Comparison of ENCODE assay signal across 8 mouse cellular contexts in genomic region chr4:124708200-124708517, GRCm38 (mm10). TPM values are rescaled to one million over a fixed set of nuclear protein-coding genes. Genes with fewer than 3 reads are reported as not detected.
A peak's percentile ranks its signal among the peaks of the same experiment; 100 is the strongest.
DNase-seq lines count a peak whose midpoint lies in the region; ATAC-seq and TF ChIP-seq lines count a peak whose summit lies in the region.
"Not testable (repeated sequence)": the region's sequence is repeated elsewhere in the genome, so short reads cannot be mapped to it uniquely, and the experiment has no call there.

No protein-coding gene starts in this region.

- H3K36me3 ChIP-seq in E14TG2a.4 (ENCODE audit: insufficient read depth, low read length), result peaks cover 17% of the 10 kb centered on the region
- H3K36me3 ChIP-seq in embryonic facial prominence, embryonic 13.5 days, result peaks cover 24% of the 10 kb centered on the region
- H3K36me3 ChIP-seq in hindbrain, embryonic 12.5 days; kidney, embryonic 16.5 days (ENCODE audit: insufficient read depth, low read length); midbrain, embryonic 12.5 days; stomach, embryonic 14.5 days (ENCODE audit: control insufficient read depth, insufficient read depth, low read length): not testable (repeated sequence)
- H3K36me3 ChIP-seq in liver, embryonic 13.5 days, result peaks cover 14% of the 10 kb centered on the region

- H3K9ac ChIP-seq in embryonic facial prominence, embryonic 13.5 days; hindbrain, embryonic 12.5 days; midbrain, embryonic 12.5 days (replicated peaks); stomach, embryonic 14.5 days (replicated peaks; ENCODE audit: low read depth, low read length): not testable (repeated sequence)
- peak overlapping the region; percentile 63; the same call in 1 of the 2 replicates for H3K9ac ChIP-seq in kidney, embryonic 16.5 days (replicated peaks; ENCODE audit: low read length)
- peak overlapping the region; percentile 74 for H3K9ac ChIP-seq in liver, embryonic 13.5 days

- not testable (repeated sequence) for H3K27me3 ChIP-seq in E14TG2a.4 (ENCODE audit: insufficient read depth, low read length); embryonic facial prominence, embryonic 13.5 days; kidney, embryonic 16.5 days (ENCODE audit: insufficient read depth, low read length); liver, embryonic 13.5 days; stomach, embryonic 14.5 days (ENCODE audit: control insufficient read depth, insufficient read depth, low read length)
- peaks cover 34% of the 10 kb centered on the region for H3K27me3 ChIP-seq in hindbrain, embryonic 12.5 days
- H3K27me3 ChIP-seq in midbrain, embryonic 12.5 days, result peaks cover 34% of the 10 kb centered on the region

- intact Hi-C loops in gastrocnemius, adult 2 months (cut with DNase I), result not testable (repeated sequence)

- not testable (repeated sequence) for ATAC-seq in embryonic facial prominence, embryonic 13.5 days (ENCODE audit: insufficient number of reproducible peaks, insufficient read depth, low FRiP score, low TSS enrichment, low read depth); hindbrain, embryonic 12.5 days (ENCODE audit: low FRiP score); kidney, embryonic 16.5 days (ENCODE audit: low FRiP score, low TSS enrichment); liver, embryonic 13.5 days (ENCODE audit: low read depth); midbrain, embryonic 12.5 days (ENCODE audit: low FRiP score, low read depth); stomach, embryonic 14.5 days (ENCODE audit: insufficient number of reproducible peaks, insufficient read depth, low FRiP score, low read depth)

- H3K27ac ChIP-seq in embryonic facial prominence, embryonic 13.5 days, result peak overlapping the region; percentile 97
- peak overlapping the region; percentile 90 for H3K27ac ChIP-seq in gastrocnemius, adult 2 months
- peak overlapping the region; percentile 73 for H3K27ac ChIP-seq in hindbrain, embryonic 12.5 days
- peak overlapping the region; percentile 92 for H3K27ac ChIP-seq in kidney, embryonic 16.5 days (ENCODE audit: low read length)
- peak overlapping the region; percentile 90 for H3K27ac ChIP-seq in liver, embryonic 13.5 days
- H3K27ac ChIP-seq in midbrain, embryonic 12.5 days (replicated peaks), result not testable (repeated sequence)
- H3K27ac ChIP-seq in stomach, embryonic 14.5 days (ENCODE audit: low read length), result peak overlapping the region; percentile 90

- peaks cover 85% of the 10 kb centered on the region for H3K4me1 ChIP-seq in E14TG2a.4 (replicated peaks; ENCODE audit: low read depth, low read length)
- H3K4me1 ChIP-seq in embryonic facial prominence, embryonic 13.5 days, result peaks cover 74% of the 10 kb centered on the region
- peaks cover 42% of the 10 kb centered on the region for H3K4me1 ChIP-seq in hindbrain, embryonic 12.5 days
- peaks cover 54% of the 10 kb centered on the region for H3K4me1 ChIP-seq in kidney, embryonic 16.5 days (ENCODE audit: insufficient read depth, low read length)
- peaks cover 81% of the 10 kb centered on the region for H3K4me1 ChIP-seq in liver, embryonic 13.5 days (replicated peaks)
- H3K4me1 ChIP-seq in midbrain, embryonic 12.5 days, result peaks cover 39% of the 10 kb centered on the region
- H3K4me1 ChIP-seq in stomach, embryonic 14.5 days (ENCODE audit: control insufficient read depth, insufficient read depth, low read length), result peaks cover 43% of the 10 kb centered on the region

- not testable (repeated sequence) for TF ChIP-seq CTCF in E14TG2a.4 (conservative IDR thresholded peaks at IDR 0.05; ENCODE audit: low read length); gastrocnemius, adult 2 months (IDR thresholded peaks at IDR 0.05)

- H3K4me3 ChIP-seq in E14TG2a.4 (replicated peaks; ENCODE audit: low read length), result peak overlapping the region; percentile 73; the same call in 1 of the 2 replicates
- peak overlapping the region; percentile 33 for H3K4me3 ChIP-seq in embryonic facial prominence, embryonic 13.5 days
- peak overlapping the region; percentile 58 for H3K4me3 ChIP-seq in gastrocnemius, adult 2 months
- not testable (repeated sequence) for H3K4me3 ChIP-seq in hindbrain, embryonic 12.5 days; midbrain, embryonic 12.5 days
- H3K4me3 ChIP-seq in kidney, embryonic 16.5 days (ENCODE audit: low read length), result peak overlapping the region; percentile 43; the same call in 1 of the 2 replicates
- peak overlapping the region; percentile 62 for H3K4me3 ChIP-seq in liver, embryonic 13.5 days (replicated peaks)
- peak overlapping the region; percentile 10; the same call in 1 of the 2 replicates for H3K4me3 ChIP-seq in stomach, embryonic 14.5 days (ENCODE audit: low read depth, low read length)

- H3K9me3 ChIP-seq in E14TG2a.4 (ENCODE audit: low read length); embryonic facial prominence, embryonic 13.5 days; hindbrain, embryonic 12.5 days (replicated peaks); kidney, embryonic 16.5 days (ENCODE audit: low read length); liver, embryonic 13.5 days (replicated peaks); midbrain, embryonic 12.5 days; stomach, embryonic 14.5 days (ENCODE audit: control insufficient read depth, low read depth, low read length): not testable (repeated sequence)

- WGBS in embryonic facial prominence, embryonic 13.5 days, result 8% methylated on average over 1 of the region's 1 CpGs
- 17% methylated on average over 1 of the region's 1 CpGs for WGBS in hindbrain, embryonic 12.5 days
- 20% methylated on average over 1 of the region's 1 CpGs for WGBS in kidney, embryonic 16.5 days
- WGBS in liver, embryonic 13.5 days (ENCODE audit: insufficient replicate concordance), result 10% methylated on average over 1 of the region's 1 CpGs
- 9% methylated on average over 1 of the region's 1 CpGs for WGBS in midbrain, embryonic 12.5 days
- WGBS in stomach, embryonic 14.5 days, result 6% methylated on average over 1 of the region's 1 CpGs

- DNase-seq in gastrocnemius, adult 2 months; liver, embryonic 13.5 days: not testable (repeated sequence)

- peak overlapping the region; percentile 62 for H3K4me2 ChIP-seq in embryonic facial prominence, embryonic 13.5 days
- peak overlapping the region; percentile 49; the same call in 1 of the 2 replicates for H3K4me2 ChIP-seq in hindbrain, embryonic 12.5 days (replicated peaks)
- H3K4me2 ChIP-seq in kidney, embryonic 16.5 days (replicated peaks; ENCODE audit: low read depth, low read length), result peak overlapping the region; percentile 69
- H3K4me2 ChIP-seq in liver, embryonic 13.5 days, result peak overlapping the region; percentile 89
- H3K4me2 ChIP-seq in midbrain, embryonic 12.5 days (replicated peaks), result peak overlapping the region; percentile 52; the same call in 1 of the 2 replicates
- peak overlapping the region; percentile 37 for H3K4me2 ChIP-seq in stomach, embryonic 14.5 days (replicated peaks; ENCODE audit: low read depth, low read length)

RNA-seq across cellular contexts. Expression of gene Sf3a3, which starts 6.4 kb away (rescaled TPM):
- 177 and 186 TPM in 2 replicates for polyA plus RNA-seq in embryonic facial prominence, embryonic 13.5 days (2015; fragmentation: Nextera tagmentation; extraction: Ambion mirVana)
- 10 to 100 TPM; 11.1 to 14.3 TPM for total RNA-seq in gastrocnemius, adult 2 months (2021)
- 157 and 164 TPM in 2 replicates for polyA plus RNA-seq in hindbrain, embryonic 12.5 days (2016; fragmentation: Nextera tagmentation; extraction: Ambion mirVana)
- polyA plus RNA-seq in kidney, embryonic 16.5 days (2015; fragmentation: Nextera tagmentation; extraction: Ambion mirVana), result 162 and 169 TPM in 2 replicates
- 91.3 and 101 TPM in 2 replicates for polyA plus RNA-seq in liver, embryonic 13.5 days (2015; fragmentation: Nextera tagmentation; extraction: Ambion mirVana)
- polyA plus RNA-seq in midbrain, embryonic 12.5 days (2016; fragmentation: Nextera tagmentation; extraction: Ambion mirVana), result 194 and 195 TPM in 2 replicates
- polyA plus RNA-seq in stomach, embryonic 14.5 days (2014; fragmentation: Nextera tagmentation; extraction: Ambion mirVana), result 145 and 150 TPM in 2 replicates

RNA-seq across cellular contexts. Expression of gene Fhl3, which starts 7.7 kb away (rescaled TPM):
- polyA plus RNA-seq in embryonic facial prominence, embryonic 13.5 days (2015; fragmentation: Nextera tagmentation; extraction: Ambion mirVana), result 17.0 and 19.5 TPM in 2 replicates
- 100 to 1,000 TPM; 151 to 515 TPM for total RNA-seq in gastrocnemius, adult 2 months (2021)
- polyA plus RNA-seq in hindbrain, embryonic 12.5 days (2016; fragmentation: Nextera tagmentation; extraction: Ambion mirVana), result 3.3 and 6.8 TPM in 2 replicates
- polyA plus RNA-seq in kidney, embryonic 16.5 days (2015; fragmentation: Nextera tagmentation; extraction: Ambion mirVana), result 6.6 and 8.1 TPM in 2 replicates
- 3.1 and 3.6 TPM in 2 replicates for polyA plus RNA-seq in liver, embryonic 13.5 days (2015; fragmentation: Nextera tagmentation; extraction: Ambion mirVana)
- 2.6 and 4.1 TPM in 2 replicates for polyA plus RNA-seq in midbrain, embryonic 12.5 days (2016; fragmentation: Nextera tagmentation; extraction: Ambion mirVana)
- polyA plus RNA-seq in stomach, embryonic 14.5 days (2014; fragmentation: Nextera tagmentation; extraction: Ambion mirVana), result 19.5 and 20.4 TPM in 2 replicates

RNA-seq across cellular contexts. Expression of gene Utp11, which starts 14.8 kb away (rescaled TPM):
- polyA plus RNA-seq in embryonic facial prominence, embryonic 13.5 days (2015; fragmentation: Nextera tagmentation; extraction: Ambion mirVana), result 84.7 and 92.2 TPM in 2 replicates
- 10 to 100 TPM; 17.5 to 21.5 TPM for total RNA-seq in gastrocnemius, adult 2 months (2021)
- polyA plus RNA-seq in hindbrain, embryonic 12.5 days (2016; fragmentation: Nextera tagmentation; extraction: Ambion mirVana), result 60.7 and 68.8 TPM in 2 replicates
- polyA plus RNA-seq in kidney, embryonic 16.5 days (2015; fragmentation: Nextera tagmentation; extraction: Ambion mirVana), result 65.4 and 72.5 TPM in 2 replicates
- polyA plus RNA-seq in liver, embryonic 13.5 days (2015; fragmentation: Nextera tagmentation; extraction: Ambion mirVana), result 37.5 and 48.1 TPM in 2 replicates
- polyA plus RNA-seq in midbrain, embryonic 12.5 days (2016; fragmentation: Nextera tagmentation; extraction: Ambion mirVana), result 61.9 and 63.0 TPM in 2 replicates
- polyA plus RNA-seq in stomach, embryonic 14.5 days (2014; fragmentation: Nextera tagmentation; extraction: Ambion mirVana), result 73.9 and 74.2 TPM in 2 replicates

RNA-seq across cellular contexts. Expression of gene Inpp5b, which starts 33.5 kb away (rescaled TPM):
- polyA plus RNA-seq in embryonic facial prominence, embryonic 13.5 days (2015; fragmentation: Nextera tagmentation; extraction: Ambion mirVana), result 25.2 and 26.4 TPM in 2 replicates
- 10 to 100 TPM in 1 of 2 experiments, 1 to 10 TPM in 1; 8.9 to 10.6 TPM for total RNA-seq in gastrocnemius, adult 2 months (2021)
- polyA plus RNA-seq in hindbrain, embryonic 12.5 days (2016; fragmentation: Nextera tagmentation; extraction: Ambion mirVana), result 23.7 and 25.8 TPM in 2 replicates
- 34.7 and 35.0 TPM in 2 replicates for polyA plus RNA-seq in kidney, embryonic 16.5 days (2015; fragmentation: Nextera tagmentation; extraction: Ambion mirVana)
- polyA plus RNA-seq in liver, embryonic 13.5 days (2015; fragmentation: Nextera tagmentation; extraction: Ambion mirVana), result 43.2 and 49.7 TPM in 2 replicates
- polyA plus RNA-seq in midbrain, embryonic 12.5 days (2016; fragmentation: Nextera tagmentation; extraction: Ambion mirVana), result 25.2 and 28.8 TPM in 2 replicates
- 27.4 and 31.1 TPM in 2 replicates for polyA plus RNA-seq in stomach, embryonic 14.5 days (2014; fragmentation: Nextera tagmentation; extraction: Ambion mirVana)

RNA-seq across cellular contexts. Expression of gene Pou3f1, which starts 51.6 kb away (rescaled TPM):
- polyA plus RNA-seq in embryonic facial prominence, embryonic 13.5 days (2015; fragmentation: Nextera tagmentation; extraction: Ambion mirVana), result 2.3 and 2.4 TPM in 2 replicates
- under 1 TPM; 0.14 to 0.26 TPM for total RNA-seq in gastrocnemius, adult 2 months (2021)
- polyA plus RNA-seq in hindbrain, embryonic 12.5 days (2016; fragmentation: Nextera tagmentation; extraction: Ambion mirVana), result 24.2 and 24.4 TPM in 2 replicates
- 0.37 and 0.40 TPM in 2 replicates for polyA plus RNA-seq in kidney, embryonic 16.5 days (2015; fragmentation: Nextera tagmentation; extraction: Ambion mirVana)
- polyA plus RNA-seq in liver, embryonic 13.5 days (2015; fragmentation: Nextera tagmentation; extraction: Ambion mirVana), result not detected in 2 replicates
- polyA plus RNA-seq in midbrain, embryonic 12.5 days (2016; fragmentation: Nextera tagmentation; extraction: Ambion mirVana), result 26.2 and 30.5 TPM in 2 replicates
- polyA plus RNA-seq in stomach, embryonic 14.5 days (2014; fragmentation: Nextera tagmentation; extraction: Ambion mirVana), result 0.10 and 0.42 TPM in 2 replicates

Comparison
In these comparisons a context has a peak if more than half of its experiments do, and no peak if none do; other contexts are left out.
1. H3K4me2 ChIP-seq: peak in every context shown above with its lines; median percentile 89 in liver, embryonic 13.5 days; 69 in kidney, embryonic 16.5 days; 62 in embryonic facial prominence, embryonic 13.5 days; 52 in midbrain, embryonic 12.5 days; 49 in hindbrain, embryonic 12.5 days; 37 in stomach, embryonic 14.5 days.